Mouse (Mus musculus) liver, embryonic 14.5 days (tissue): ENCODE measurements around the gene Rnasek.

Experiments
- CTCF ChIP-seq: IDR thresholded peaks from 2 replicates; pipeline ENCODE4 v1.5.1; 2016; ENCODE audit warnings: antibody characterized with exemption, low read depth, control low read depth
- EP300 ChIP-seq: IDR thresholded peaks from 2 replicates; pipeline ENCODE4 v1.6.1; 2016; ENCODE audit warnings: antibody characterized with exemption, low read depth

- TF ChIP-seq CTCF (no peak), EP300 (no peak)
These were observed 7.1 kb downstream of the Rnasek start for GRCm38 (mm10) chr11:70232546-70232945.
